Mouse (Mus musculus): Measurements from ENCODE around the gene Pcdh7.

GRCm38 (mm10) chr5:57721148-57721712 is 3.5 kb downstream of the Pcdh7 start:
- TF ChIP-seq CTCF (IDR thresholded peaks at IDR 0.05 in 2 of 3, conservative IDR thresholded peaks at IDR 0.05 in 1 of 3; ENCODE audit: control insufficient read depth in 1 of 3, insufficient read depth in 1 of 3, low read depth in 2 of 3, low read length in 3 of 3, poor library complexity in 1 of 3, severe bottlenecking in 1 of 3) (no peak), POLR2AphosphoS5 (IDR thresholded peaks at IDR 0.05; ENCODE audit: borderline replicate concordance, low read depth, low read length) (no peak), SMC3 (IDR thresholded peaks at IDR 0.05; ENCODE audit: low read depth, low read length) (no peak)

All from MEL (cell line).